Mouse (Mus musculus) CH12.LX (cell line): ENCODE measurements at regions not wholly inside any gene's neighbourhood (a gene's known extent, or its start where the extent isn't known, plus 50 kb on each side); places are given as distances from the start of the nearest gene placed in this dataset.

Experiments
- DNase-seq: peaks from one replicate; pipeline ENCODE4 v3.0.0-alpha.2; 2013; ENCODE audit errors: extremely low read depth
- H3K27ac ChIP-seq: 2 replicates; pipeline ENCODE4 v1.5.1; 2012; ENCODE audit warnings: low read depth, mild to moderate bottlenecking, control low read depth, moderate library complexity; ENCODE audit not compliant: insufficient read depth
- H3K27me3 ChIP-seq: replicated peaks from 2 replicates; pipeline ENCODE3; 2012; ENCODE audit warnings: inconsistent platforms
- H3K36me3 ChIP-seq, 2 experiments: replicated peaks in 1 of 2; 2 replicates each; pipeline versions ENCODE3 to v1.6.1; 2012; ENCODE audit warnings: inconsistent platforms in 1 of 2, low read length in 1 of 2, mild to moderate bottlenecking in 1 of 2, mixed read lengths in 1 of 2, moderate library complexity in 1 of 2; ENCODE audit not compliant: control insufficient read depth in 1 of 2, insufficient read depth in 1 of 2
- H3K4me1 ChIP-seq, 2 experiments: 2 replicates each; pipeline ENCODE4 v1.6.1; 2012; ENCODE audit warnings: inconsistent platforms in 1 of 2, moderate library complexity in 1 of 2; ENCODE audit not compliant: insufficient read depth in 2 of 2, control insufficient read depth in 1 of 2
- H3K4me2 ChIP-seq: 2 replicates; pipeline ENCODE4 v1.6.1; 2012; ENCODE audit warnings: low read depth, mild to moderate bottlenecking, control low read depth; ENCODE audit not compliant: poor library complexity, insufficient read depth, severe bottlenecking
- H3K4me3 ChIP-seq, 3 experiments: fragments of 150-350 bp in 1 of 3; sonication (generic) in 1 of 3; replicated peaks in 1 of 3; 2 replicates each; pipeline versions ENCODE3 to v1.5.1; 2011 to 2012; ENCODE audit warnings: low read depth in 2 of 3, low read length in 2 of 3, mild to moderate bottlenecking in 2 of 3, moderate library complexity in 2 of 3, control low read depth in 1 of 3, improper control_type of control experiment in 1 of 3, inconsistent platforms in 1 of 3, mixed read lengths in 1 of 3; ENCODE audit not compliant: poor library complexity in 1 of 3
- H3K79me2 ChIP-seq: replicated peaks from 2 replicates; pipeline ENCODE4 v1.6.1; 2012; ENCODE audit warnings: mild to moderate bottlenecking, moderate library complexity; ENCODE audit not compliant: control insufficient read depth, poor library complexity, insufficient read depth, severe bottlenecking; ENCODE audit errors: extremely low read depth
- H3K9ac ChIP-seq: 2 replicates; pipeline ENCODE4 v1.6.1; 2012; ENCODE audit warnings: low read depth, mild to moderate bottlenecking, control low read depth, moderate library complexity; ENCODE audit not compliant: insufficient read depth
- H3K9me3 ChIP-seq: replicated peaks from 2 replicates; pipeline ENCODE3; 2012; ENCODE audit warnings: low read length, inconsistent platforms, mixed read lengths
- BHLHE40 ChIP-seq: IDR thresholded peaks from 2 replicates; pipeline ENCODE4 v1.6.1; 2011; ENCODE audit warnings: mild to moderate bottlenecking, low read depth, low read length, improper control_type of control experiment
- CHD1 ChIP-seq: IDR thresholded peaks from 2 replicates; pipeline ENCODE4 v1.6.1; 2012; ENCODE audit warnings: low read depth, low read length, improper control_type of control experiment, inconsistent platforms
- CHD2 ChIP-seq: IDR thresholded peaks from 2 replicates; pipeline ENCODE4 v1.6.1; 2011; ENCODE audit warnings: low read length, improper control_type of control experiment
- CTCF ChIP-seq, 2 experiments: IDR thresholded peaks in 1 of 2; conservative IDR thresholded peaks in 1 of 2; 2 replicates each; pipeline ENCODE4 v1.5.1; 2011 to 2012; ENCODE audit warnings: low read depth in 2 of 2, low read length in 2 of 2, improper control_type of control experiment in 1 of 2, inconsistent platforms in 1 of 2, mild to moderate bottlenecking in 1 of 2, moderate library complexity in 1 of 2
- E2F4 ChIP-seq: IDR thresholded peaks from 2 replicates; pipeline ENCODE4 v1.6.1; 2011; ENCODE audit warnings: low read depth, low read length, improper control_type of control experiment; ENCODE audit not compliant: insufficient replicate concordance
- ELF1 ChIP-seq: IDR thresholded peaks from 2 replicates; pipeline ENCODE4 v1.6.1; 2014; ENCODE audit warnings: low read depth, mild to moderate bottlenecking, inconsistent platforms, low read length, improper control_type of control experiment
- EP300 ChIP-seq: IDR thresholded peaks from 2 replicates; pipeline ENCODE4 v1.6.1; 2011; ENCODE audit warnings: low read length, improper control_type of control experiment
- GABPA ChIP-seq: IDR thresholded peaks from 2 replicates; pipeline ENCODE4 v1.6.1; 2012; ENCODE audit warnings: low read depth, low read length, improper control_type of control experiment, inconsistent platforms; ENCODE audit not compliant: insufficient replicate concordance
- IRF4 ChIP-seq: IDR thresholded peaks from 2 replicates; pipeline ENCODE4 v1.6.1; 2014; ENCODE audit warnings: low read depth, mild to moderate bottlenecking, inconsistent platforms, low read length, improper control_type of control experiment
- JUN ChIP-seq: IDR thresholded peaks from 2 replicates; pipeline ENCODE4 v1.6.1; 2011; ENCODE audit warnings: low read depth, mild to moderate bottlenecking, low read length, improper control_type of control experiment, moderate library complexity; ENCODE audit not compliant: insufficient read depth
- JUND ChIP-seq: conservative IDR thresholded peaks from 2 replicates; pipeline ENCODE4 v1.6.1; 2011; ENCODE audit warnings: low read depth, low read length, improper control_type of control experiment
- MAFK ChIP-seq: IDR thresholded peaks from 2 replicates; pipeline ENCODE4 v1.6.1; 2011; ENCODE audit warnings: low read length, improper control_type of control experiment; ENCODE audit not compliant: insufficient replicate concordance
- MAX ChIP-seq: IDR thresholded peaks from 2 replicates; pipeline ENCODE4 v1.6.1; 2011; ENCODE audit warnings: low read length, improper control_type of control experiment
- MAZ ChIP-seq: IDR thresholded peaks from 2 replicates; pipeline ENCODE4 v1.6.1; 2012; ENCODE audit warnings: low read depth, mild to moderate bottlenecking, inconsistent platforms, low read length, improper control_type of control experiment, moderate library complexity
- MXI1 ChIP-seq: IDR thresholded peaks from 2 replicates; pipeline ENCODE4 v1.6.1; 2011; ENCODE audit warnings: mild to moderate bottlenecking, low read depth, low read length, improper control_type of control experiment
- MYC ChIP-seq: IDR thresholded peaks from 2 replicates; pipeline ENCODE4 v1.6.1; 2011; ENCODE audit warnings: low read depth, mild to moderate bottlenecking, improper control_type of control experiment, low read length
- NELFE ChIP-seq: IDR thresholded peaks from 2 replicates; pipeline ENCODE4 v1.6.1; 2011; ENCODE audit warnings: low read depth, low read length, improper control_type of control experiment
- NRF1 ChIP-seq: IDR thresholded peaks from 2 replicates; pipeline ENCODE4 v1.6.1; 2014; ENCODE audit warnings: low read depth, mild to moderate bottlenecking, inconsistent platforms, low read length, improper control_type of control experiment, moderate library complexity
- PAX5 ChIP-seq: IDR thresholded peaks from 2 replicates; pipeline ENCODE4 v1.6.1; 2012; ENCODE audit warnings: low read length, inconsistent platforms, mixed read lengths
- POLR2A ChIP-seq: IDR thresholded peaks from 2 replicates; pipeline ENCODE4 v1.6.1; 2011; ENCODE audit warnings: low read depth, mild to moderate bottlenecking, improper control_type of control experiment, low read length
- POLR2AphosphoS2 ChIP-seq: IDR thresholded peaks from 2 replicates; pipeline ENCODE4 v1.6.1; 2011; ENCODE audit warnings: low read depth, low read length, improper control_type of control experiment
- RAD21 ChIP-seq: IDR thresholded peaks from 2 replicates; pipeline ENCODE4 v1.6.1; 2011; ENCODE audit warnings: low read depth, mild to moderate bottlenecking, low read length, improper control_type of control experiment, moderate library complexity
- SMC3 ChIP-seq: IDR thresholded peaks from 2 replicates; pipeline ENCODE4 v1.6.1; 2011; ENCODE audit warnings: low read depth, low read length, improper control_type of control experiment
- TBP ChIP-seq: conservative IDR thresholded peaks from 2 replicates; pipeline ENCODE4 v1.6.1; 2011; ENCODE audit warnings: low read depth, low read length, improper control_type of control experiment
- TCF12 ChIP-seq: IDR thresholded peaks from 2 replicates; pipeline ENCODE4 v1.6.1; 2014; ENCODE audit warnings: low read depth, mild to moderate bottlenecking, inconsistent platforms, low read length, improper control_type of control experiment
- UBTF ChIP-seq: IDR thresholded peaks from 2 replicates; pipeline ENCODE4 v1.6.1; 2012; ENCODE audit warnings: low read depth, mild to moderate bottlenecking, inconsistent platforms, low read length, improper control_type of control experiment, moderate library complexity
- USF1 ChIP-seq: IDR thresholded peaks from 2 replicates; pipeline ENCODE4 v1.6.1; 2014; ENCODE audit warnings: low read depth, mild to moderate bottlenecking, inconsistent platforms, low read length, improper control_type of control experiment
- USF2 ChIP-seq: conservative IDR thresholded peaks from 2 replicates; pipeline ENCODE4 v1.6.1; 2011; ENCODE audit warnings: low read depth, low read length, improper control_type of control experiment
- ZC3H11A ChIP-seq: IDR thresholded peaks from 2 replicates; pipeline ENCODE4 v1.6.1; 2012; ENCODE audit warnings: low read depth, mild to moderate bottlenecking, inconsistent platforms, low read length, improper control_type of control experiment
- ZMIZ1 ChIP-seq: IDR thresholded peaks from 2 replicates; pipeline ENCODE4 v1.6.1; 2012; ENCODE audit warnings: low read depth, mild to moderate bottlenecking, inconsistent platforms, low read length, improper control_type of control experiment
- ZNF384 ChIP-seq: IDR thresholded peaks from 2 replicates; pipeline ENCODE4 v1.6.1; 2012; ENCODE audit warnings: low read depth, low read length, improper control_type of control experiment, inconsistent platforms
- dilution Hi-C: fragments of 300-500 bp; cut with MboI; formaldehyde crosslinking; loops from 2 replicates; pipeline ENCODE4 v1.14.3; 2020; ENCODE audit warnings: low sequenced_read_pairs; ENCODE audit not compliant: extremely low pct_unique_long_range_greater_than_20kb, extremely low pct_ligation_motif_present
- in situ Hi-C: fragments of 300-500 bp; cut with MboI; formaldehyde crosslinking; loops from 3 replicates; pipeline ENCODE4 v1.14.3; 2019; ENCODE audit warnings: low sequenced_read_pairs, low pct_ligation_motif_present, low pct_unique_long_range_greater_than_20kb, mixed read lengths

GRCm38 (mm10) chr9:115609904-115610303, 299.4 kb upstream of the Gadl1 start:
- in situ Hi-C loops: no loop called here
- DNase-seq: peak; percentile 67

GRCm38 (mm10) chr9:115611713-115612112, 297.5 kb upstream of the Gadl1 start:
- no peaks in the 10 kb centered on the region for H3K9me3 ChIP-seq
- peak; percentile 64 for DNase-seq
- H3K9ac ChIP-seq: no peak overlapping the region
- H3K4me3 ChIP-seq: no peak overlapping the region
- peaks cover 24 to 55% of the 10 kb centered on the region in 2 experiments for H3K4me1 ChIP-seq
- H3K79me2 ChIP-seq: no peaks in the 10 kb centered on the region
- H3K36me3 ChIP-seq: no peaks in the 10 kb centered on the region
- in situ Hi-C loops: no loop called here
- no peak overlapping the region for H3K4me2 ChIP-seq
- no peak overlapping the region for H3K27ac ChIP-seq
- dilution Hi-C loops: no loop called here
- no peaks in the 10 kb centered on the region for H3K27me3 ChIP-seq
- TF ChIP-seq NELFE: no peak
- TF ChIP-seq NRF1: no peak
- peak; percentile 30; the same call in 1 of the 2 replicates for TF ChIP-seq TCF12
- TF ChIP-seq IRF4: no peak
- no peak for TF ChIP-seq PAX5
- TF ChIP-seq ZMIZ1: no peak
- TF ChIP-seq JUN: no peak
- no peak for TF ChIP-seq USF1
- TF ChIP-seq USF2: no peak
- no peak for TF ChIP-seq POLR2A
- no peak for TF ChIP-seq SMC3
- no peak for TF ChIP-seq MXI1
- no peak for TF ChIP-seq TBP
- TF ChIP-seq UBTF: no peak
- TF ChIP-seq RAD21: no peak
- TF ChIP-seq MAX: peak; percentile 77
- TF ChIP-seq MAZ: no peak
- no peak for TF ChIP-seq ZNF384
- TF ChIP-seq JUND: no peak
- TF ChIP-seq POLR2AphosphoS2: no peak
- no peak for TF ChIP-seq ELF1
- no peak for TF ChIP-seq ZC3H11A
- no peak for TF ChIP-seq E2F4
- TF ChIP-seq GABPA: no peak
- no peak for TF ChIP-seq MAFK
- TF ChIP-seq MYC: peak; percentile 47; the same call in 1 of the 2 replicates
- TF ChIP-seq CTCF (conservative IDR thresholded peaks at IDR 0.05 in 1 of 2, IDR thresholded peaks at IDR 0.05 in 1 of 2; ENCODE audit: low read depth in 2 of 2, low read length in 2 of 2): no peak
- no peak for TF ChIP-seq CHD2
- TF ChIP-seq BHLHE40: peak; percentile 83

More at GRCm38 (mm10) chr9:115609904-115610303, 299.4 kb upstream of the Gadl1 start:
- peak overlapping the region; percentile 44; the same call in 1 of the 2 replicates for H3K27ac ChIP-seq
- H3K4me2 ChIP-seq: 0 out of 2 replicates have a peak overlapping the region, but pooled peaks have one; percentile 12
- no peak for TF ChIP-seq ZMIZ1
- no peak for TF ChIP-seq CHD1
- no peak for TF ChIP-seq PAX5
- TF ChIP-seq POLR2A: peak; percentile 30; the same call in 1 of the 2 replicates
- TF ChIP-seq TCF12: 0 out of 2 replicates have a peak, but pooled peaks have one; percentile 16
- no peak for TF ChIP-seq CTCF (conservative IDR thresholded peaks at IDR 0.05 in 1 of 2, IDR thresholded peaks at IDR 0.05 in 1 of 2; ENCODE audit: low read depth in 2 of 2, low read length in 2 of 2)
- TF ChIP-seq MYC: no peak
- peak; percentile 28; the same call in 1 of the 2 replicates for TF ChIP-seq EP300
- no peak for TF ChIP-seq JUN
- peak; percentile 13; the same call in 1 of the 2 replicates for TF ChIP-seq ELF1
- 0 out of 2 replicates have a peak, but pooled peaks have one; percentile 5 for TF ChIP-seq MAX
- no peak for TF ChIP-seq IRF4
- TF ChIP-seq CHD2: no peak
- no peaks in the 10 kb centered on the region for H3K9me3 ChIP-seq
- no peaks in the 10 kb centered on the region for H3K27me3 ChIP-seq
- H3K4me3 ChIP-seq: no peak overlapping the region
- dilution Hi-C loops: no loop called here
- peaks cover 24 to 55% of the 10 kb centered on the region in 2 experiments for H3K4me1 ChIP-seq
- H3K36me3 ChIP-seq: no peaks in the 10 kb centered on the region
- no peaks in the 10 kb centered on the region for H3K79me2 ChIP-seq
- H3K9ac ChIP-seq: no peak overlapping the region
